Mouse (Mus musculus): Measurements from ENCODE around the gene Kcnc1. TPM values are rescaled to one million over a fixed set of nuclear protein-coding genes. Genes with fewer than 3 reads are reported as not detected.

The Kcnc1 gene
- polyA plus RNA-seq (2015; fragmentation: Nextera tagmentation; extraction: Ambion mirVana): 7.6 and 8.4 TPM in 2 replicates

- WGBS: 0% methylated on average over 47 of the region's 93 CpGs
- Histone ChIP-seq H3K27ac (ENCODE audit: low read length) (peak within 1 kb of the TSS; percentile 79), H3K4me3 (replicated peaks; ENCODE audit: low read length) (peak within 1 kb of the TSS; percentile 95), H3K4me1 (replicated peaks; ENCODE audit: control insufficient read depth, insufficient read depth, low read length) (peaks cover 47% of the 10 kb centered on the region), H3K9me3 (ENCODE audit: control insufficient read depth, low read length) (no peaks in the 10 kb centered on the region), H3K27me3 (replicated peaks; ENCODE audit: control insufficient read depth, insufficient read depth, low read length) (peaks cover 22% of the 10 kb centered on the region), H3K9ac (replicated peaks; ENCODE audit: low read depth, low read length) (peak within 1 kb of the TSS; percentile 94), H3K4me2 (ENCODE audit: low read length) (peak within 1 kb of the TSS; percentile 87), H3K36me3 (ENCODE audit: control insufficient read depth, insufficient read depth) (no peaks in the 10 kb centered on the region)
- ATAC-seq: peak; percentile 66
Measured at GRCm38 (mm10) chr7:46396231-46396927, at the start of gene Kcnc1. Kcnc1 (plus strand) TSS chr7:46396497.

- no peaks in the 10 kb centered on the region for H3K36me3 ChIP-seq (ENCODE audit: control insufficient read depth, insufficient read depth)
- no peak overlapping the region for H3K9ac ChIP-seq (replicated peaks; ENCODE audit: low read depth, low read length)
- peaks cover 34% of the 10 kb centered on the region for H3K27me3 ChIP-seq (replicated peaks; ENCODE audit: control insufficient read depth, insufficient read depth, low read length)
- ATAC-seq: no peak
- no peak overlapping the region for H3K4me2 ChIP-seq (ENCODE audit: low read length)
- no peaks in the 10 kb centered on the region for H3K9me3 ChIP-seq (ENCODE audit: control insufficient read depth, low read length)
- no peak overlapping the region for H3K27ac ChIP-seq (ENCODE audit: low read length)
- 59% methylated on average over 4 of the region's 4 CpGs for WGBS
- no peak overlapping the region for H3K4me3 ChIP-seq (replicated peaks; ENCODE audit: low read length)
- H3K4me1 ChIP-seq (replicated peaks; ENCODE audit: control insufficient read depth, insufficient read depth, low read length): peaks cover 4% of the 10 kb centered on the region
Measured at GRCm38 (mm10) chr7:46347692-46348091, 48.6 kb upstream of the Kcnc1 start.

GRCm38 (mm10) chr7:46348813-46349212 is 47.5 kb upstream of the Kcnc1 start:
- Histone ChIP-seq H3K4me1 (replicated peaks; ENCODE audit: control insufficient read depth, insufficient read depth, low read length) (peaks cover 4% of the 10 kb centered on the region), H3K9me3 (ENCODE audit: control insufficient read depth, low read length) (no peaks in the 10 kb centered on the region), H3K27ac (ENCODE audit: low read length) (no peak overlapping the region), H3K4me2 (ENCODE audit: low read length) (peak overlapping the region; percentile 26), H3K27me3 (replicated peaks; ENCODE audit: control insufficient read depth, insufficient read depth, low read length) (peaks cover 34% of the 10 kb centered on the region), H3K9ac (replicated peaks; ENCODE audit: low read depth, low read length) (0 out of 2 replicates have a peak overlapping the region, but pooled peaks have one; percentile 13), H3K36me3 (ENCODE audit: control insufficient read depth, insufficient read depth) (no peaks in the 10 kb centered on the region), H3K4me3 (replicated peaks; ENCODE audit: low read length) (0 out of 2 replicates have a peak overlapping the region, but pooled peaks have one; percentile 15)
- under 1% methylated on average over 35 of the region's 36 CpGs for WGBS
- ATAC-seq: no peak

GRCm38 (mm10) chr7:46350119-46350702 is 46.1 kb upstream of the Kcnc1 start:
- Histone ChIP-seq H3K36me3 (ENCODE audit: control insufficient read depth, insufficient read depth) (no peaks in the 10 kb centered on the region), H3K9me3 (ENCODE audit: control insufficient read depth, low read length) (no peaks in the 10 kb centered on the region), H3K4me1 (replicated peaks; ENCODE audit: control insufficient read depth, insufficient read depth, low read length) (peaks cover 4% of the 10 kb centered on the region), H3K27ac (ENCODE audit: low read length) (no peak overlapping the region), H3K9ac (replicated peaks; ENCODE audit: low read depth, low read length) (no peak overlapping the region), H3K4me3 (replicated peaks; ENCODE audit: low read length) (no peak overlapping the region), H3K27me3 (replicated peaks; ENCODE audit: control insufficient read depth, insufficient read depth, low read length) (peaks cover 34% of the 10 kb centered on the region), H3K4me2 (ENCODE audit: low read length) (no peak overlapping the region)
- 46% methylated on average over 9 of the region's 9 CpGs for WGBS
- ATAC-seq: no peak

- H3K36me3 ChIP-seq (ENCODE audit: control insufficient read depth, insufficient read depth): no peaks in the 10 kb centered on the region
- H3K27me3 ChIP-seq (replicated peaks; ENCODE audit: control insufficient read depth, insufficient read depth, low read length): peaks cover 30% of the 10 kb centered on the region
- H3K4me2 ChIP-seq (ENCODE audit: low read length): no peak overlapping the region
- H3K9ac ChIP-seq (replicated peaks; ENCODE audit: low read depth, low read length): no peak overlapping the region
- ATAC-seq: no peak
- H3K9me3 ChIP-seq (ENCODE audit: control insufficient read depth, low read length): no peaks in the 10 kb centered on the region
- H3K4me3 ChIP-seq (replicated peaks; ENCODE audit: low read length): no peak overlapping the region
- no peak overlapping the region for H3K27ac ChIP-seq (ENCODE audit: low read length)
- WGBS: 74% methylated on average over 2 of the region's 2 CpGs
- peaks cover 4% of the 10 kb centered on the region for H3K4me1 ChIP-seq (replicated peaks; ENCODE audit: control insufficient read depth, insufficient read depth, low read length)
Measured at GRCm38 (mm10) chr7:46352748-46353147, 43.5 kb upstream of the Kcnc1 start.

- H3K4me2 ChIP-seq (ENCODE audit: low read length): no peak overlapping the region
- H3K9ac ChIP-seq (replicated peaks; ENCODE audit: low read depth, low read length): no peak overlapping the region
- no peaks in the 10 kb centered on the region for H3K36me3 ChIP-seq (ENCODE audit: control insufficient read depth, insufficient read depth)
- WGBS: 62% methylated on average over 8 of the region's 8 CpGs
- no peak overlapping the region for H3K27ac ChIP-seq (ENCODE audit: low read length)
- peaks cover 25% of the 10 kb centered on the region for H3K27me3 ChIP-seq (replicated peaks; ENCODE audit: control insufficient read depth, insufficient read depth, low read length)
- peaks cover 4% of the 10 kb centered on the region for H3K4me1 ChIP-seq (replicated peaks; ENCODE audit: control insufficient read depth, insufficient read depth, low read length)
- no peak overlapping the region for H3K4me3 ChIP-seq (replicated peaks; ENCODE audit: low read length)
- H3K9me3 ChIP-seq (ENCODE audit: control insufficient read depth, low read length): no peaks in the 10 kb centered on the region
- no peak for ATAC-seq
Measured at GRCm38 (mm10) chr7:46353216-46353615, 43.1 kb upstream of the Kcnc1 start.

GRCm38 (mm10) chr7:46353875-46354274 is 42.4 kb upstream of the Kcnc1 start:
- Histone ChIP-seq H3K9ac (replicated peaks; ENCODE audit: low read depth, low read length) (no peak overlapping the region), H3K4me2 (ENCODE audit: low read length) (no peak overlapping the region), H3K9me3 (ENCODE audit: control insufficient read depth, low read length) (no peaks in the 10 kb centered on the region), H3K4me3 (replicated peaks; ENCODE audit: low read length) (no peak overlapping the region), H3K36me3 (ENCODE audit: control insufficient read depth, insufficient read depth) (no peaks in the 10 kb centered on the region), H3K27ac (ENCODE audit: low read length) (no peak overlapping the region), H3K27me3 (replicated peaks; ENCODE audit: control insufficient read depth, insufficient read depth, low read length) (peaks cover 20% of the 10 kb centered on the region), H3K4me1 (replicated peaks; ENCODE audit: control insufficient read depth, insufficient read depth, low read length) (peaks cover 1% of the 10 kb centered on the region)
- no peak for ATAC-seq
- 65% methylated on average over 4 of the region's 4 CpGs for WGBS

- Histone ChIP-seq H3K36me3 (ENCODE audit: control insufficient read depth, insufficient read depth) (no peaks in the 10 kb centered on the region), H3K4me1 (replicated peaks; ENCODE audit: control insufficient read depth, insufficient read depth, low read length) (no peaks in the 10 kb centered on the region), H3K9me3 (ENCODE audit: control insufficient read depth, low read length) (no peaks in the 10 kb centered on the region), H3K9ac (replicated peaks; ENCODE audit: low read depth, low read length) (no peak overlapping the region), H3K4me2 (ENCODE audit: low read length) (no peak overlapping the region), H3K4me3 (replicated peaks; ENCODE audit: low read length) (no peak overlapping the region), H3K27ac (ENCODE audit: low read length) (no peak overlapping the region), H3K27me3 (replicated peaks; ENCODE audit: control insufficient read depth, insufficient read depth, low read length) (no peaks in the 10 kb centered on the region)
- ATAC-seq: no peak
Measured at GRCm38 (mm10) chr7:46361776-46362175, 34.5 kb upstream of the Kcnc1 start.

- Histone ChIP-seq H3K27me3 (replicated peaks; ENCODE audit: control insufficient read depth, insufficient read depth, low read length) (no peaks in the 10 kb centered on the region), H3K27ac (ENCODE audit: low read length) (no peak overlapping the region), H3K9ac (replicated peaks; ENCODE audit: low read depth, low read length) (no peak overlapping the region), H3K9me3 (ENCODE audit: control insufficient read depth, low read length) (no peaks in the 10 kb centered on the region), H3K4me3 (replicated peaks; ENCODE audit: low read length) (no peak overlapping the region), H3K4me2 (ENCODE audit: low read length) (no peak overlapping the region), H3K36me3 (ENCODE audit: control insufficient read depth, insufficient read depth) (no peaks in the 10 kb centered on the region), H3K4me1 (replicated peaks; ENCODE audit: control insufficient read depth, insufficient read depth, low read length) (no peaks in the 10 kb centered on the region)
- WGBS: 46% methylated on average over 5 of the region's 5 CpGs
- ATAC-seq: no peak
Measured at GRCm38 (mm10) chr7:46364154-46364553, 32.1 kb upstream of the Kcnc1 start.
